ENCODE assay signal across 8 mouse cellular contexts in genomic region chr5:135690401-135690800, GRCm38 (mm10). TPM values are rescaled to one million over a fixed set of nuclear protein-coding genes. Genes with fewer than 3 reads are reported as not detected.
A peak's percentile ranks its signal among the peaks of the same experiment; 100 is the strongest.
DNase-seq lines count a peak whose midpoint lies in the region; ATAC-seq and TF ChIP-seq lines count a peak whose summit lies in the region.

No protein-coding gene starts in this region.

- no peak for DNase-seq in cerebellum, adult 2 months
- DNase-seq in cerebellum, postnatal 25 days: no peak
- no peak for DNase-seq in lung, postnatal 25 days (ENCODE audit: low spot score)
- no peak for DNase-seq in limb, embryonic 14.5 days (ENCODE audit: low spot score)
- no peak for DNase-seq in right cerebral cortex, postnatal 14 days
- DNase-seq in lung, adult 18-20 months: no peak

- no peaks in the 10 kb centered on the region; the same call in 1 of the 2 replicates for H3K4me1 ChIP-seq in cerebellum, adult 2 months (ENCODE audit: control insufficient read depth, insufficient read depth, low read length)
- H3K4me1 ChIP-seq in lung, embryonic 15.5 days: peaks cover 29% of the 10 kb centered on the region
- H3K4me1 ChIP-seq in limb, embryonic 14.5 days (ENCODE audit: control insufficient read depth, insufficient read depth, low read length): peaks cover 18% of the 10 kb centered on the region
- peaks cover 24% of the 10 kb centered on the region; the same call in 1 of the 2 replicates for H3K4me1 ChIP-seq in small intestine, adult 2 months (ENCODE audit: control insufficient read depth, insufficient read depth, insufficient read length, low read length)

- TF ChIP-seq CTCF in cerebellum, adult 2 months (IDR thresholded peaks at IDR 0.05; ENCODE audit: borderline replicate concordance, insufficient read depth, low read depth, low read length): no peak
- no peak for TF ChIP-seq CTCF in small intestine, adult 2 months (IDR thresholded peaks at IDR 0.05; ENCODE audit: extremely low read depth, insufficient read length, insufficient replicate concordance, low read depth, low read length)

- H3K27ac ChIP-seq in cerebellum, adult 2 months (ENCODE audit: insufficient read depth, low read length): no peak overlapping the region
- H3K27ac ChIP-seq in lung, embryonic 15.5 days: no peak overlapping the region
- H3K27ac ChIP-seq in limb, embryonic 14.5 days (replicated peaks; ENCODE audit: low read depth, low read length): no peak overlapping the region
- peak overlapping the region; percentile 71; the same call in 1 of the 2 replicates for H3K27ac ChIP-seq in small intestine, adult 2 months (ENCODE audit: insufficient read depth, low read depth, low read length)

- H3K36me3 ChIP-seq in lung, embryonic 15.5 days: no peaks in the 10 kb centered on the region
- H3K36me3 ChIP-seq in limb, embryonic 14.5 days (ENCODE audit: control insufficient read depth, insufficient read depth, low read length): no peaks in the 10 kb centered on the region
- no peaks in the 10 kb centered on the region for H3K36me3 ChIP-seq in small intestine, adult 2 months (ENCODE audit: control insufficient read depth, insufficient read depth, low read length)

- H3K4me3 ChIP-seq in cerebellum, adult 2 months (replicated peaks; ENCODE audit: insufficient read depth, low read depth, low read length): peak overlapping the region; percentile 68
- H3K4me3 ChIP-seq in lung, embryonic 15.5 days: peak overlapping the region; percentile 70
- H3K4me3 ChIP-seq in limb, embryonic 14.5 days (replicated peaks; ENCODE audit: low read length): peak overlapping the region; percentile 65
- H3K4me3 ChIP-seq in small intestine, adult 2 months (ENCODE audit: low read depth, low read length): peak overlapping the region; percentile 83; the same call in 1 of the 2 replicates

- H3K4me2 ChIP-seq in lung, embryonic 15.5 days: peak overlapping the region; percentile 87
- H3K4me2 ChIP-seq in limb, embryonic 14.5 days (replicated peaks; ENCODE audit: low read depth, low read length, severe bottlenecking): peak overlapping the region; percentile 94

- ATAC-seq in lung, embryonic 15.5 days (ENCODE audit: borderline replicate concordance, extremely low read depth, low FRiP score, low TSS enrichment): no peak
- ATAC-seq in limb, embryonic 14.5 days (ENCODE audit: low FRiP score, low read depth): no peak

- 0 out of 2 replicates have a peak overlapping the region, but pooled peaks have one; percentile 87 for H3K9ac ChIP-seq in lung, embryonic 15.5 days
- peak overlapping the region; percentile 67; the same call in 1 of the 2 replicates for H3K9ac ChIP-seq in limb, embryonic 14.5 days (ENCODE audit: low read depth, low read length, severe bottlenecking)

- TF ChIP-seq POLR2A in cerebellum, adult 2 months (IDR thresholded peaks at IDR 0.05; ENCODE audit: borderline replicate concordance, insufficient read depth, low read length): no peak
- no peak for TF ChIP-seq POLR2A in limb, embryonic 14.5 days (IDR thresholded peaks at IDR 0.05; ENCODE audit: borderline replicate concordance, extremely low read depth, insufficient read depth, insufficient read length)
- TF ChIP-seq POLR2A in small intestine, adult 2 months (IDR thresholded peaks at IDR 0.05; ENCODE audit: low read depth, low read length): no peak

- H3K27me3 ChIP-seq in cerebellum, adult 2 months (ENCODE audit: control insufficient read depth, insufficient read depth, low read length): no peaks in the 10 kb centered on the region
- no peaks in the 10 kb centered on the region for H3K27me3 ChIP-seq in lung, embryonic 15.5 days
- no peaks in the 10 kb centered on the region for H3K27me3 ChIP-seq in limb, embryonic 14.5 days (ENCODE audit: control insufficient read depth, insufficient read depth, low read length)
- H3K27me3 ChIP-seq in small intestine, adult 2 months (ENCODE audit: control insufficient read depth, insufficient read depth, low read length): no peaks in the 10 kb centered on the region

- no peaks in the 10 kb centered on the region for H3K9me3 ChIP-seq in lung, embryonic 15.5 days
- H3K9me3 ChIP-seq in limb, embryonic 14.5 days (ENCODE audit: control insufficient read depth, low read length): no peaks in the 10 kb centered on the region

- 83% methylated on average over 5 of the region's 5 CpGs for WGBS in cerebellum, adult 2 months
- 84% methylated on average over 5 of the region's 5 CpGs for whole genome bisulfite sequencing in lung, embryonic 15.5 days
- 84% methylated on average over 5 of the region's 5 CpGs for whole genome bisulfite sequencing in limb, embryonic 14.5 days
- WGBS in small intestine, adult 2 months: 65% methylated on average over 5 of the region's 5 CpGs

RNA-seq across cellular contexts. Expression of gene Por, which starts 20.6 kb away (rescaled TPM):
- polyA plus RNA-seq in cerebellum, adult 2 months (2012; rRNA removed): 86.2 and 98.1 TPM in 2 replicates
- polyA plus RNA-seq in lung, embryonic 15.5 days (2015; fragmentation: Nextera tagmentation; extraction: Ambion mirVana): 64.5 and 67.8 TPM in 2 replicates
- 99.2 and 132 TPM in 2 replicates for polyA plus RNA-seq in limb, embryonic 14.5 days (2012; rRNA removed)
- 64.7 and 71.6 TPM in 2 replicates for polyA plus RNA-seq in limb, embryonic 14.5 days (2014; fragmentation: Nextera tagmentation; extraction: Ambion mirVana)
- 121 and 192 TPM in 2 replicates for polyA plus RNA-seq in small intestine, adult 2 months (2012; rRNA removed)

RNA-seq across cellular contexts. Expression of gene Tmem120a, which starts 53.8 kb away (rescaled TPM):
- polyA plus RNA-seq in cerebellum, adult 2 months (2012; rRNA removed): 14.8 and 15.6 TPM in 2 replicates
- polyA plus RNA-seq in lung, embryonic 15.5 days (2015; fragmentation: Nextera tagmentation; extraction: Ambion mirVana): 37.7 and 38.3 TPM in 2 replicates
- 21.3 and 23.7 TPM in 2 replicates for polyA plus RNA-seq in limb, embryonic 14.5 days (2012; rRNA removed)
- polyA plus RNA-seq in limb, embryonic 14.5 days (2014; fragmentation: Nextera tagmentation; extraction: Ambion mirVana): 44.3 and 48.1 TPM in 2 replicates
- 111 and 261 TPM in 2 replicates for polyA plus RNA-seq in small intestine, adult 2 months (2012; rRNA removed)

RNA-seq across cellular contexts. Expression of gene Rhbdd2, which starts 58.0 kb away (rescaled TPM):
- polyA plus RNA-seq in cerebellum, adult 2 months (2012; rRNA removed): 58.1 and 62.4 TPM in 2 replicates
- 33.8 and 42.7 TPM in 2 replicates for polyA plus RNA-seq in lung, embryonic 15.5 days (2015; fragmentation: Nextera tagmentation; extraction: Ambion mirVana)
- polyA plus RNA-seq in limb, embryonic 14.5 days (2012; rRNA removed): 30.6 and 39.5 TPM in 2 replicates
- 38.9 and 41.6 TPM in 2 replicates for polyA plus RNA-seq in limb, embryonic 14.5 days (2014; fragmentation: Nextera tagmentation; extraction: Ambion mirVana)
- polyA plus RNA-seq in small intestine, adult 2 months (2012; rRNA removed): 13.3 and 13.4 TPM in 2 replicates
